Comparison of ENCODE assay signal across 10 mouse cellular contexts in the genomic region with DNA sequence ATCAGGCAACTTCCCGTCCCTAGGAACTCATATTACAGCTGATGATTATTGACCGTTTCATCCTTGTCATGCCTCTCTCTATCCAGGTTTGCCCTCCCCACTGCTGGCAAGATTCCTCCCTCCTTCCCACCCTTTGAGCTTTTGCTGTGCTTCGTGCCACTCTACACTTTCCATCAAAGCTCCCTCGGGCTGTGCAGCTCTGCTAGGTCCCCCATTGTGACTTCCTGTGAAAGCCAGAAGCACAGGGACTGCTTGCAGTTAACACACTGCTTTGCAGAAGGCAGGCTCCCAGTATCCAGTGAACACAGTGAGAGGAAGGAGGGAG.
DNase-seq lines count a peak whose midpoint lies in the region; ATAC-seq and TF ChIP-seq lines count a peak whose summit lies in the region.
"Had no signal": no experiment of that assay in that cellular context is flagged by ENCODE, and none has a peak within 500 bp of the region (broad histone marks: within the 10 kb centered on the region; RNA-seq: fewer than 3 reads in every experiment).

No protein-coding gene starts in this region.

- no peak overlapping the region for H3K9ac ChIP-seq in forebrain, embryonic 14.5 days (ENCODE audit: low read length)
- no peak overlapping the region for H3K9ac ChIP-seq in kidney, embryonic 15.5 days
- H3K9ac ChIP-seq in embryonic facial prominence, embryonic 13.5 days: 0 out of 2 replicates have a peak overlapping the region, but pooled peaks have one; percentile 21
- H3K9ac ChIP-seq in liver, embryonic 12.5 days: no peak overlapping the region

- no peak for TF ChIP-seq CTCF in kidney, adult 2 months (conservative IDR thresholded peaks at IDR 0.05; ENCODE audit: insufficient read depth, insufficient read length, low read depth, low read length)

- H3K4me2 ChIP-seq in forebrain, embryonic 14.5 days (ENCODE audit: low read length): no peak overlapping the region
- no peak overlapping the region for H3K4me2 ChIP-seq in kidney, embryonic 15.5 days
- H3K4me2 ChIP-seq in embryonic facial prominence, embryonic 13.5 days: no peak overlapping the region
- no peak overlapping the region for H3K4me2 ChIP-seq in liver, embryonic 12.5 days

- DNase-seq in forebrain, embryonic 10.5 days (ENCODE audit: extremely low spot score, low spot score): no peak
- DNase-seq in forebrain, embryonic 14.5 days (ENCODE audit: low spot score): no peak
- no peak for DNase-seq in kidney, adult 2 months
- DNase-seq in urinary bladder, adult 2 months (ENCODE audit: low spot score): no peak
- DNase-seq in layer of hippocampus, postnatal 25 days (ENCODE audit: extremely low spot score in 1 of 2, low spot score in 1 of 2): no peak
- DNase-seq: retina, postnatal 1 day had no signal

- H3K9me3 ChIP-seq in forebrain, embryonic 10.5 days: no peaks in the 10 kb centered on the region
- no peaks in the 10 kb centered on the region for H3K9me3 ChIP-seq in forebrain, embryonic 14.5 days (replicated peaks; ENCODE audit: control insufficient read depth, low read length)
- no peaks in the 10 kb centered on the region for H3K9me3 ChIP-seq in kidney, embryonic 15.5 days (replicated peaks)
- H3K9me3 ChIP-seq in embryonic facial prominence, embryonic 13.5 days: no peaks in the 10 kb centered on the region
- no peaks in the 10 kb centered on the region for H3K9me3 ChIP-seq in liver, embryonic 12.5 days (replicated peaks)

- peaks cover 32% of the 10 kb centered on the region for H3K4me1 ChIP-seq in forebrain, embryonic 10.5 days
- H3K4me1 ChIP-seq in forebrain, embryonic 14.5 days (ENCODE audit: control insufficient read depth, insufficient read depth, low read length): peaks cover 13% of the 10 kb centered on the region
- H3K4me1 ChIP-seq in kidney, embryonic 15.5 days: peaks cover 19% of the 10 kb centered on the region
- H3K4me1 ChIP-seq in kidney, adult 2 months (ENCODE audit: control insufficient read depth, insufficient read depth, low read length): no peaks in the 10 kb centered on the region
- peaks cover 9% of the 10 kb centered on the region for H3K4me1 ChIP-seq in embryonic facial prominence, embryonic 13.5 days
- no peaks in the 10 kb centered on the region for H3K4me1 ChIP-seq in liver, embryonic 12.5 days

- H3K36me3 ChIP-seq in forebrain, embryonic 10.5 days (replicated peaks): no peaks in the 10 kb centered on the region
- H3K36me3 ChIP-seq in forebrain, embryonic 14.5 days (ENCODE audit: control insufficient read depth, insufficient read depth, low read length): no peaks in the 10 kb centered on the region
- H3K36me3 ChIP-seq in kidney, embryonic 15.5 days: no peaks in the 10 kb centered on the region
- H3K36me3 ChIP-seq in kidney, adult 2 months (ENCODE audit: control insufficient read depth, insufficient read depth, low read length): no peaks in the 10 kb centered on the region
- H3K36me3 ChIP-seq in embryonic facial prominence, embryonic 13.5 days: no peaks in the 10 kb centered on the region
- no peaks in the 10 kb centered on the region for H3K36me3 ChIP-seq in liver, embryonic 12.5 days

- H3K4me3 ChIP-seq in forebrain, embryonic 10.5 days: no peak overlapping the region
- no peak overlapping the region for H3K4me3 ChIP-seq in forebrain, embryonic 14.5 days (ENCODE audit: low read depth, low read length)
- no peak overlapping the region for H3K4me3 ChIP-seq in kidney, embryonic 15.5 days (replicated peaks)
- H3K4me3 ChIP-seq in kidney, adult 2 months (ENCODE audit: insufficient read depth, low read depth, low read length): no peak overlapping the region
- no peak overlapping the region for H3K4me3 ChIP-seq in embryonic facial prominence, embryonic 13.5 days
- H3K4me3 ChIP-seq in liver, embryonic 12.5 days: no peak overlapping the region
- H3K4me3 ChIP-seq: myocyte had no signal

- H3K27ac ChIP-seq in forebrain, embryonic 10.5 days: peak overlapping the region; percentile 63; the same call in 1 of the 2 replicates
- H3K27ac ChIP-seq in forebrain, embryonic 14.5 days (ENCODE audit: low read depth, low read length): no peak overlapping the region
- H3K27ac ChIP-seq in kidney, embryonic 15.5 days: peak overlapping the region; percentile 68
- H3K27ac ChIP-seq in kidney, adult 2 months (ENCODE audit: insufficient read depth, low read depth, low read length): no peak overlapping the region
- no peak overlapping the region for H3K27ac ChIP-seq in embryonic facial prominence, embryonic 13.5 days
- H3K27ac ChIP-seq in liver, embryonic 12.5 days: peak overlapping the region; percentile 12; the same call in 1 of the 2 replicates

- WGBS in forebrain, embryonic 10.5 days: 62% methylated on average over 4 of the region's 4 CpGs
- 58% methylated on average over 4 of the region's 4 CpGs for WGBS in forebrain, embryonic 14.5 days
- WGBS in kidney, embryonic 15.5 days: 51% methylated on average over 4 of the region's 4 CpGs
- 42% methylated on average over 4 of the region's 4 CpGs for WGBS in kidney, adult 2 months
- WGBS in embryonic facial prominence, embryonic 13.5 days: 24% methylated on average over 4 of the region's 4 CpGs
- WGBS in liver, embryonic 12.5 days (ENCODE audit: insufficient replicate concordance): 32% methylated on average over 4 of the region's 4 CpGs

- H3K27me3 ChIP-seq in forebrain, embryonic 10.5 days (ENCODE audit: poor library complexity, severe bottlenecking): no peaks in the 10 kb centered on the region
- no peaks in the 10 kb centered on the region for H3K27me3 ChIP-seq in forebrain, embryonic 14.5 days (replicated peaks; ENCODE audit: control insufficient read depth, insufficient read depth, low read length)
- no peaks in the 10 kb centered on the region for H3K27me3 ChIP-seq in kidney, embryonic 15.5 days
- no peaks in the 10 kb centered on the region for H3K27me3 ChIP-seq in kidney, adult 2 months (replicated peaks; ENCODE audit: control insufficient read depth, insufficient read depth, low read length)
- H3K27me3 ChIP-seq in embryonic facial prominence, embryonic 13.5 days: no peaks in the 10 kb centered on the region
- H3K27me3 ChIP-seq in liver, embryonic 12.5 days (replicated peaks): no peaks in the 10 kb centered on the region

- ATAC-seq in forebrain, embryonic 14.5 days: no peak
- ATAC-seq in kidney, embryonic 15.5 days (replicated peaks; ENCODE audit: low FRiP score): no peak; the same call in 1 of the 2 replicates
- no peak for ATAC-seq in embryonic facial prominence, embryonic 13.5 days (ENCODE audit: insufficient number of reproducible peaks, insufficient read depth, low FRiP score, low TSS enrichment, low read depth)
- ATAC-seq in liver, embryonic 12.5 days: no peak

- no peak for TF ChIP-seq POLR2A in kidney, adult 2 months (IDR thresholded peaks at IDR 0.05; ENCODE audit: low read depth, low read length)

Comparison
In these comparisons a context has a peak if more than half of its experiments do, and no peak if none do; other contexts are left out.
1. H3K27ac ChIP-seq: peak in forebrain, embryonic 10.5 days (single experiment), kidney, embryonic 15.5 days (single experiment) and liver, embryonic 12.5 days (single experiment); none in forebrain, embryonic 14.5 days (single experiment), kidney, adult 2 months (single experiment) and embryonic facial prominence, embryonic 13.5 days (single experiment).